Comparison of ENCODE assay signal across 7 mouse cellular contexts in the genomic region with DNA sequence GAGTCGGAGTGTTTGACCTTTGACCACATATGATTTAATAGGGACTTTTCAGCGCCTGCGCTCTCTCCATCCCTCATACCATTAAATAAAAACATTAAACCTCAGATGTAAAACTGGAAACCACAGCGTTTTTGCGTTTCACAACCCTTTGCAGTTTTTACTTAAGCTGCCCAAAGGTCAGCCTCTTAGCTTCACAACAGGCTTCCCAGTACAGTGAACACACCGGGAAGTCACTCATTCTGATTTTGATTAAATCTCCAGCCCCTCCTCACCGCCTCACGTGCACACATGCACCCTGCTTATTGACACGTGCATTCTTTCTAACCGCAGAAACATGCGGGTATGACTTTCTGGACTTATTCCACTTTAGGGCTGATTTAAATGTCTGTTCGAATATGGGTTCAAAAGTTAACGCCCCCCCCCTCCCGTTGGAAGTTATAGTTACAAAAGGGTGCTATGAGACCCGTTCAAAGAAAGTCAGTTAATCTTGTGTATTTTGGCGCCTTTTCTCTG.
DNase-seq lines count a peak whose midpoint lies in the region; ATAC-seq and TF ChIP-seq lines count a peak whose summit lies in the region.

No protein-coding gene starts in this region.

- H3K4me2 ChIP-seq in limb, embryonic 12.5 days, result peak overlapping the region; percentile 89
- H3K4me2 ChIP-seq in neural tube, embryonic 14.5 days (ENCODE audit: low read depth, low read length), result peak overlapping the region; percentile 93

- no peaks in the 10 kb centered on the region for H3K36me3 ChIP-seq in E14TG2a.4 (ENCODE audit: insufficient read depth, low read length)
- no peaks in the 10 kb centered on the region for H3K36me3 ChIP-seq in limb, embryonic 12.5 days
- H3K36me3 ChIP-seq in neural tube, embryonic 14.5 days (ENCODE audit: control insufficient read depth, insufficient read depth, low read length), result no peaks in the 10 kb centered on the region

- peak; percentile 37 for DNase-seq in ZHBTc4 (ENCODE audit: low read depth, low spot score)
- peak; percentile 16 to 49 for DNase-seq in heart, postnatal 36 days
- DNase-seq in ovary, postnatal 14 days (ENCODE audit: low spot score), result no peak
- no peak for DNase-seq in cerebellum, adult 11 months

- no peak for ATAC-seq in limb, embryonic 12.5 days (ENCODE audit: insufficient number of reproducible peaks, insufficient read depth, low FRiP score, low TSS enrichment, low read depth)
- ATAC-seq in neural tube, embryonic 14.5 days (ENCODE audit: low read depth), result no peak

- H3K9ac ChIP-seq in limb, embryonic 12.5 days (replicated peaks), result 0 out of 2 replicates have a peak overlapping the region, but pooled peaks have one; percentile 9
- no peak overlapping the region; the same call in 1 of the 2 replicates for H3K9ac ChIP-seq in neural tube, embryonic 14.5 days (replicated peaks; ENCODE audit: low read depth, low read length)

- no peaks in the 10 kb centered on the region for H3K9me3 ChIP-seq in E14TG2a.4 (ENCODE audit: low read length)
- H3K9me3 ChIP-seq in limb, embryonic 12.5 days, result no peaks in the 10 kb centered on the region
- no peaks in the 10 kb centered on the region for H3K9me3 ChIP-seq in neural tube, embryonic 14.5 days (ENCODE audit: control insufficient read depth, low read length)

- 2% methylated on average over 16 of the region's 16 CpGs for WGBS in limb, embryonic 12.5 days
- 2% methylated on average over 16 of the region's 16 CpGs for whole genome bisulfite sequencing in neural tube, embryonic 14.5 days

- peaks cover 61% of the 10 kb centered on the region for H3K4me1 ChIP-seq in E14TG2a.4 (replicated peaks; ENCODE audit: low read depth, low read length)
- H3K4me1 ChIP-seq in limb, embryonic 12.5 days (replicated peaks), result peaks cover 48% of the 10 kb centered on the region
- peaks cover 7% of the 10 kb centered on the region for H3K4me1 ChIP-seq in neural tube, embryonic 14.5 days (ENCODE audit: control insufficient read depth, insufficient read depth, low read length)

- peak overlapping the region; percentile 81; the same call in 1 of the 2 replicates for H3K4me3 ChIP-seq in E14TG2a.4 (replicated peaks; ENCODE audit: low read length)
- peak overlapping the region; percentile 21 for H3K4me3 ChIP-seq in limb, embryonic 12.5 days (replicated peaks)
- H3K4me3 ChIP-seq in neural tube, embryonic 14.5 days (ENCODE audit: low read depth, low read length), result peak overlapping the region; percentile 81; the same call in 1 of the 2 replicates

- no peaks in the 10 kb centered on the region for H3K27me3 ChIP-seq in E14TG2a.4 (ENCODE audit: insufficient read depth, low read length)
- no peaks in the 10 kb centered on the region for H3K27me3 ChIP-seq in limb, embryonic 12.5 days
- H3K27me3 ChIP-seq in neural tube, embryonic 14.5 days (ENCODE audit: control insufficient read depth, insufficient read depth, low read length), result no peaks in the 10 kb centered on the region

- H3K27ac ChIP-seq in limb, embryonic 12.5 days, result peak overlapping the region; percentile 84
- peak overlapping the region; percentile 80 for H3K27ac ChIP-seq in neural tube, embryonic 14.5 days (ENCODE audit: low read depth, low read length)

- intact Hi-C loops in heart, postnatal 36 days (cut with DNase I), result loop anchor here (1.0 kb wide), 1 partner anchor 26 kb away; no protein-coding TSS in a partner anchor

- no peak for TF ChIP-seq CTCF in E14TG2a.4 (conservative IDR thresholded peaks at IDR 0.05; ENCODE audit: low read length)

Comparison
In these comparisons a context has a peak if more than half of its experiments do, and no peak if none do; other contexts are left out.
1. H3K4me3 ChIP-seq: peak in every context shown above with its lines; median percentile 81 in E14TG2a.4; 81 in neural tube, embryonic 14.5 days; 21 in limb, embryonic 12.5 days.
2. DNase-seq: peak in ZHBTc4 (single experiment) and heart, postnatal 36 days (2 of 2); none in ovary, postnatal 14 days (single experiment) and cerebellum, adult 11 months (single experiment).